Mouse (Mus musculus): ENCODE measurements around the gene Etl4. TPM values are rescaled to one million over a fixed set of nuclear protein-coding genes. Genes with fewer than 3 reads are reported as not detected.

The Etl4 gene
- polyA plus RNA-seq, 1 experiment from 2014 or later: 32.2 TPM

DNA sequence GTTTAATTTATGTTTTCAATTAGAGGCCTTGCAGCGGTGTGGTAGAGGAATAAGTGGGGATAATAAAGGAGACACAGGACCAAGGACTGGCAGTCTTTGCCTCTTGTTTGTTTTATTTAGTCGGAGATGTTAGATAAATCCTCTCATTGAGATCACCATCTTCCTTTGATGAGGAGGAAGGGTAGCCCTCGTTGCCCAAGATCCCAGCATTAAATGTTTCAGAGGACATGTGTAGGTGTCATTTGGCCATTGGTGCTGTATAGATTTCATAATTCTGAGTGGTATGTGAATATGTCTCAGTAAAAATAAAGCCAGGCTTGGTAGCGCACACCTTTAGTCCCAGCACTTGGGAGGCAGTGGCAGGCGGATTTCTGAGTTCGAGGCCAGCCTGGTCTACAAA, 508.4 kb downstream of the Etl4 start:
- H3K9me3 ChIP-seq: no peaks in the 10 kb centered on the region
- no peak for ATAC-seq (ENCODE audit: insufficient read depth, low FRiP score, low read depth)
- WGBS: 77% methylated on average over 6 of the region's 6 CpGs
- H3K27me3 ChIP-seq (replicated peaks): no peaks in the 10 kb centered on the region
- H3K4me1 ChIP-seq: no peaks in the 10 kb centered on the region
- no peak overlapping the region for H3K4me3 ChIP-seq (replicated peaks)
- no peak overlapping the region for H3K4me2 ChIP-seq
- no peak overlapping the region for H3K9ac ChIP-seq
- H3K27ac ChIP-seq: no peak overlapping the region
- H3K36me3 ChIP-seq: no peaks in the 10 kb centered on the region

DNA sequence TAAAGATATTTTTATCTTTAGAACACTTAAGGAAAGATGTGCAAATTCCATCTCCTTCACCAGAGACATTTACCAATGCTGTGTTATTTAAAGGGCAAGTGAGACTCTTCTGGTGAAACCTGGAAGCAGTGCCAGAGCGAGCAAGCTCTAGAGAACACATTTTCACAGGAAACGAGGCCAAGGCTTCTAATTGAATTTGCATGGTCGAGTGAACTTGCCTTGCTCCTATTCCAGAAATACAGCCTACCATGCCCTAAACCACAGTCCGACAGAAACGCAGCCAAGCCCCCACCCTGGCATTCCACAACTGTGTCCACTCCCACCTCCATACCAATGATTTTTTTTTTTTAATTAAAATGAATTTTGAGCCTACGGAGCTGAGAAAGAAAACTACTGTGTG, 510.4 kb downstream of the Etl4 start:
- Histone ChIP-seq H3K27me3 (replicated peaks) (no peaks in the 10 kb centered on the region), H3K4me3 (replicated peaks) (no peak overlapping the region), H3K4me2 (no peak overlapping the region), H3K9ac (no peak overlapping the region), H3K4me1 (no peaks in the 10 kb centered on the region), H3K27ac (no peak overlapping the region), H3K9me3 (no peaks in the 10 kb centered on the region), H3K36me3 (no peaks in the 10 kb centered on the region)
- no peak for ATAC-seq (ENCODE audit: insufficient read depth, low FRiP score, low read depth)
- 62% methylated on average over 6 of the region's 6 CpGs for WGBS

DNA sequence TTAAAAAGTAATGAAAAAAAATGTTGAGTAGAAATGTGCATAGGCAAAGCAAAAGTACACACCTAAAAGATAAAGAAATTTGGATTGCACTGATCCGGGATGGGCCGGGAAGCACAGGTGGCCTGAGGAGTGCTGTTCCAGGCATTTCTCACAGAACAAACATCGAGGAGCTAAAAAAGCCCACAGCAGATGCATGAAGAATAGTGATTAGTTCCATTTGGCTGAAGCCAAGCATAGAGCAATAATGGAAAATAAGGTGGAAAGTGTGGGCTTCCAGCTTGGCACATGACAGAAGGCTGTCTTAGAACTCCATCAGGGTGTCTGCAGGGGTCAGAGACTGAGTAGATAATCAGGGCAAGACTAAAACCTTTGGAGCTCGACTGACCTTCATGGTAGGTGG, 512.7 kb downstream of the Etl4 start:
- H3K9ac ChIP-seq: no peak overlapping the region
- H3K36me3 ChIP-seq: no peaks in the 10 kb centered on the region
- no peak overlapping the region for H3K27ac ChIP-seq
- H3K4me1 ChIP-seq: no peaks in the 10 kb centered on the region
- no peaks in the 10 kb centered on the region for H3K9me3 ChIP-seq
- H3K4me2 ChIP-seq: no peak overlapping the region
- no peaks in the 10 kb centered on the region for H3K27me3 ChIP-seq (replicated peaks)
- no peak for ATAC-seq (ENCODE audit: insufficient read depth, low FRiP score, low read depth)
- WGBS: 66% methylated on average over 4 of the region's 4 CpGs
- H3K4me3 ChIP-seq (replicated peaks): no peak overlapping the region

DNA sequence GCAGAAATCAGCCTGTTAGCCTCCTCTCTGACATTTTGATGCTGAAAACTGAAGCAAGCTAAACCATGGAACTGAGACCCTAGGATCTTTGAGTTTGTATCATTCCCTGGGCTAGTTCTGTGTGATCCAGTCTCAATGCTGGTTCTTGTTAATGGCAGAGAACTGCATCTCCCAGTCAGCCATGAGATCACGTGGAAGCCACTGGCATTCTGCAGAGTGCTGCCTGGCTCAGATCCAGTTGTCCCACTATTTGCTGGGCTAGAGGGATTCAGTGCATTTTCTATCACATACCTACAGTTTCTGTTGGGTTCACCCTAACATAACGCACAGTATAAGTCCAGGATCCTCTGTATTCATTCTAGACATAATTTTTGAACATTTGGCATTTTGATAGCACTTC, 524.1 kb downstream of the Etl4 start:
- WGBS: 77% methylated on average over 2 of the region's 2 CpGs
- no peak for ATAC-seq (ENCODE audit: insufficient read depth, low FRiP score, low read depth)

DNA sequence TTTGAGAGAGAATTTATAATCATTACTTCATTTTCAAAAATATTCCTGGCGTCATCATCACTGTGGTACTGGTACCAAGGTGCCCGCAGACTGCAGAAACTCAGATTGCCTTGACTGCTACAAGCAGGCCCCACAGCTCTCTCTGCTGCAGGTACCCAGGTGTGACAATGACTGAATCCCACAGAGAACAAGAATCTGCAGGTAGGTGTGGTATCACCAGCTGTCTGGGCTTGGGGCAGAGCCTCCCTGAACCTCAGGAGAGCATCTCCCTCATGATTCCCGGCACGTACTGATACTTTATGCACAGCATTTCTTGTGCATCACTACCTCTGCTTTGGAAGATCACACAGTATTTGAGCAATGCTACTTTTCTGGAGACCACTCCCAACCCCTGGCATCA, 526.0 kb downstream of the Etl4 start:
- Histone ChIP-seq H3K36me3 (no peaks in the 10 kb centered on the region), H3K4me3 (replicated peaks) (no peak overlapping the region)
- ATAC-seq (ENCODE audit: insufficient read depth, low FRiP score, low read depth): no peak

More for the DNA sequence above, 524.1 kb downstream of the Etl4 start:
- Histone ChIP-seq H3K27ac (no peak overlapping the region), H3K9ac (no peak overlapping the region), H3K27me3 (replicated peaks) (no peaks in the 10 kb centered on the region), H3K4me2 (no peak overlapping the region), H3K4me1 (no peaks in the 10 kb centered on the region), H3K36me3 (no peaks in the 10 kb centered on the region), H3K4me3 (replicated peaks) (no peak overlapping the region), H3K9me3 (no peaks in the 10 kb centered on the region)

DNA sequence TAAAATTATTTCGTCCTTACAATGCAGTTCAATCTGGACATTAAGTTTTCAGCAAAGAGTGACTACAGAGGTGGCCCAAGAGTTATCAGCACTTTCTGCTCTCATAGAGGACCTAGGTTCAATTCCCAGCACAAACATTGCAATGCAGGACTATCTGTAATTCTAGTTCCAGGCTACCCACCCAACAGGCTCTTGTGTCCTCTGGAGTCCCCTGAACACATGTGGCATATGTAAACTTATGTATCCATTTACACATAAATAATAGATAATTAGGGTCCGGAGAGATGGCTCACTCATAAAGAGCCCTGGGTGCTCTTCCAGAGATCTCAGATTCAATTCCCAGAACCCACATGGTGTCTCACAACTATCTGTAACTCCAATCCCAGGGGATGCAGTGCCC, 533.2 kb downstream of the Etl4 start:
- no peaks in the 10 kb centered on the region for H3K9me3 ChIP-seq
- ATAC-seq (ENCODE audit: insufficient read depth, low FRiP score, low read depth): no peak
- WGBS: 81% methylated on average over 2 of the region's 2 CpGs

More for the DNA sequence above, 526.0 kb downstream of the Etl4 start:
- Histone ChIP-seq H3K27ac (no peak overlapping the region), H3K9ac (no peak overlapping the region), H3K9me3 (no peaks in the 10 kb centered on the region), H3K4me2 (no peak overlapping the region), H3K27me3 (replicated peaks) (no peaks in the 10 kb centered on the region), H3K4me1 (no peaks in the 10 kb centered on the region)
- WGBS: 79% methylated on average over 4 of the region's 4 CpGs

DNA sequence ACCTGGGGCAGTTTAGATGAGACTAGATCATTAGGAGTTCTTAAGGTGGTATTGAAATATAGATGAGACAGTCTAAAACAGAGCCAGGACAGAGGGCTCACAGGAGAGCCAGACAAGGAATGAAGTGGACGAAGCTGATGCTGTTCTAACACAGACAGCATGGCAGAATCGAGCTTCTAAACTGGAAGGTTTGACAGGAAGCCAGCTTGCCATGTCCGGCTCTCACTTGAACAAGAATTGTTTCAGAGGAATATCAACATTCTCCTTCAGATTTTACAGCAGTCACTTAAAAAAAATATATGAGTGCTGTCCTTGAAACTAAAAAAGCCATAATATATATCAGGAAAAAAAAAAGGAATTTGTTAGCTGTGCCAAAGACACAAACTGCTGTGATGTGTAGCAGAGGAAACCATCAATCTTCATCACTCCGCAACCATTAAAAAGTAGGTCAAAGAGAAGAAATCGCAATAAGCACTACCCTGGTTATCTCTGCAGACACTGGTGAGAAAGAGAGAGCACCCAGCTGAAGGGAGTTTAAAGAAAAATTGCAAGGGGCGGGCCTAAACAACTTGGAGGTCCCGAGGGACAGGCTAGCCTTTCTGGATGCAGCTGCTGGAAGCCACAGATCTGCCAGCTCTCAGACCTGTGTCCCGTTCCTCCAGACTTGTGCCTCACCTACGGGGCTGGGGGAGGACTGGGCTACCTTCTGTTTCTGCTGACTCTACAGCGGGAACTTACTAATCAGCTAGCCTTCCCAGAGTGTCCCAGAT, 534.3 kb downstream of the Etl4 start:
- Histone ChIP-seq H3K4me1 (0 out of 2 replicates have a peak, but pooled peaks cover 3% of the 10 kb centered on the region), H3K36me3 (no peaks in the 10 kb centered on the region), H3K4me2 (no peak overlapping the region), H3K27ac (peak overlapping the region; percentile 73), H3K9me3 (no peaks in the 10 kb centered on the region), H3K9ac (no peak overlapping the region), H3K4me3 (replicated peaks) (no peak overlapping the region), H3K27me3 (replicated peaks) (no peaks in the 10 kb centered on the region)
- 28% methylated on average over 10 of the region's 10 CpGs for WGBS
- ATAC-seq (ENCODE audit: insufficient read depth, low FRiP score, low read depth): no peak; the same call in 1 of the 2 replicates

More for the DNA sequence above, 533.2 kb downstream of the Etl4 start:
- H3K4me2 ChIP-seq: no peak overlapping the region
- no peak overlapping the region for H3K4me3 ChIP-seq (replicated peaks)
- H3K27ac ChIP-seq: no peak overlapping the region
- 0 out of 2 replicates have a peak, but pooled peaks cover 3% of the 10 kb centered on the region for H3K4me1 ChIP-seq
- H3K9ac ChIP-seq: no peak overlapping the region
- no peaks in the 10 kb centered on the region for H3K36me3 ChIP-seq
- no peaks in the 10 kb centered on the region for H3K27me3 ChIP-seq (replicated peaks)

DNA sequence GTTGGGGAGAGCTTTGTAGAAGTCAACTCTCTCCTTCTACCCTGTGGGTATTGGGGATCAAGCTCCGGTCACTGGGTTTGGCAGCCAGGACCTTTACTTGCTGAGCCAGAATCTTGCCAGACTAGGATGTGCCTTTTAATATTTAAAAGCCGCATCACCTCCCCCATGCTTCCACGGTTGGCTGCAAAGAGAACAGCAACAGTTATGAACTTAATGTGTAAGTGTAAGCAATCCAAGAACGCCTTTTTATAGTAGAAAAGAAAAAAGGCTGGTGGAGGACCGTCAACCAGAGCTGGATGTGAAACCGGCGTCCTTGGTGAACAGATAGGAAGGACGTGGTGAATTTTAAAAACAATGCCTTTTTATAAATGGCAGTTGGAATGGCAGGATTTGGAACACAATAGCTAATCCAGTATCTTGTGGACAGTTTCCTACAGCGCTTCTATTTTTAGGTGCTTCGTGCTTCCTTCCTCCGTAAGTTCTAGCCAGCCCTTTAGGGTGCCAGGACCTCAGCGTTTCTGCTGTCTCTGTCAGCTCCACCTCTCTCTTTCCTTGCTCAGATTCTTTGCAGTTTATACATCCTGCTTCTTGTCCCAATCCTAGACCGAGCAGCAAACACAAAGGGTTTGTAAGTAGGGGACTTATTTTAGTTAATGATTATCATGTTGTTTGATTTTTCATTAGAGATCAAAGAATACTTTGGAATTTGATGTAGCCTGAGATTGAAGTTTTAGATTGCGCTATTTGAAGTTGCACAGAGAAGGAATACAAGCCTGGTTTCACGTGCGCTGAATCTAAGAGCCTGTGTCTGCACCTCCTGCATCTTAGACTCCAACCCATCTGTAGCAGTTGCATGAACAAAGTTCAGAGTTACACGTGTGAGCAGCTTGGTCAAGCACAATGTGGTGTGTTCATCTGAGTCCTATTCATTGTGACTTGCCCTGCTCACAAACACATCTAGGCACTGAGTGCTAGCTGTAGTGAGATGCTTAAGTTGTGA, 535.9 kb downstream of the Etl4 start:
- no peak overlapping the region for H3K9ac ChIP-seq

DNA sequence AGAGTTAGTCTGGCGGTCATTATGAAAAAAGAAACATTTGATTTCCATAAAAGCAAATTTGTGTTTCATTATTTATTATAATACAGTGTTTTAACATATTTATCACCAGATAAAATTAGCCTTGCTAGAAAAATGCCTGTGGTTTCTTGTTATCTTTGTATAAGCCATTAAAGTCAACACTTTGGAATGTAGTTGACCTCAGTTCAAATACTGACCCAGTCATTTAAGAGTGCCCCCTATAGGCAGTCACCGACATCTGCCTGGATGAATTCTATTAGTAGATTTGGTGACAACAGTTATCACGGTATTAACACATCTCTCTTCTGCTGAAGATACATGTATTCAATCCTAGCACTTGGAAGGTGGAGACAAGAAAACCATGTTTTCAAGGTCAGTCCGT, 536.6 kb downstream of the Etl4 start:
- Histone ChIP-seq H3K9me3 (no peaks in the 10 kb centered on the region), H3K4me1 (0 out of 2 replicates have a peak, but pooled peaks cover 3% of the 10 kb centered on the region), H3K4me2 (no peak overlapping the region), H3K27me3 (replicated peaks) (no peaks in the 10 kb centered on the region), H3K27ac (no peak overlapping the region), H3K4me3 (replicated peaks) (no peak overlapping the region), H3K36me3 (no peaks in the 10 kb centered on the region), H3K9ac (no peak overlapping the region)
- ATAC-seq (ENCODE audit: insufficient read depth, low FRiP score, low read depth): no peak
- WGBS: 64% methylated on average over 4 of the region's 4 CpGs

More for the DNA sequence above, 535.9 kb downstream of the Etl4 start:
- H3K27ac ChIP-seq: peak overlapping the region; percentile 40; the same call in 1 of the 2 replicates
- 0 out of 2 replicates have a peak, but pooled peaks cover 3% of the 10 kb centered on the region for H3K4me1 ChIP-seq
- peak overlapping the region; percentile 11 for H3K4me2 ChIP-seq
- WGBS: 45% methylated on average over 17 of the region's 17 CpGs
- no peak overlapping the region for H3K4me3 ChIP-seq (replicated peaks)
- ATAC-seq (ENCODE audit: insufficient read depth, low FRiP score, low read depth): peak; percentile 79
- H3K9me3 ChIP-seq: no peaks in the 10 kb centered on the region
- no peaks in the 10 kb centered on the region for H3K27me3 ChIP-seq (replicated peaks)
- no peaks in the 10 kb centered on the region for H3K36me3 ChIP-seq

DNA sequence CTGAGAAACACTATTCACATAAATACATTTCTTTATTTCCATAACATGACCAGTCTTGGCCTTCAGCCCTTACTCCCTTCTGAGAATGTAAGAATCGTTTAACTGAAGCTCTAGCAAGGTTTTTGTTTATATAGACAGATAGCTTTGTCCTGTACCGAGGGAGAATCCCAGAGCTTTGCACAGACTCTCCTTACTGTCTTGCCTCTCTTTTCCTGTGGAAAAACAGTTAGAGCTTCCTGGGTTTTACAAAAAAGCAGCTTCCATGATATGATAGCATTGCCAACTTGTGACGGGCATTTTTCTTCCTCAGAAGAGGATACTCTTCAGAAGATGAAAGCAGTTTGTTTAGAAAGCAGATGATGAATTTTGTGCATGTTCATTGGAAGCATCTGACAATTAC, 541.4 kb downstream of the Etl4 start:
- Histone ChIP-seq H3K27me3 (replicated peaks) (no peaks in the 10 kb centered on the region), H3K4me1 (no peaks in the 10 kb centered on the region), H3K27ac (peak overlapping the region; percentile 59; the same call in 1 of the 2 replicates), H3K4me3 (replicated peaks) (no peak overlapping the region), H3K36me3 (no peaks in the 10 kb centered on the region), H3K9me3 (no peaks in the 10 kb centered on the region), H3K9ac (no peak overlapping the region), H3K4me2 (no peak overlapping the region)
- ATAC-seq (ENCODE audit: insufficient read depth, low FRiP score, low read depth): no peak
- WGBS: 30% methylated on average over 3 of the region's 3 CpGs

DNA sequence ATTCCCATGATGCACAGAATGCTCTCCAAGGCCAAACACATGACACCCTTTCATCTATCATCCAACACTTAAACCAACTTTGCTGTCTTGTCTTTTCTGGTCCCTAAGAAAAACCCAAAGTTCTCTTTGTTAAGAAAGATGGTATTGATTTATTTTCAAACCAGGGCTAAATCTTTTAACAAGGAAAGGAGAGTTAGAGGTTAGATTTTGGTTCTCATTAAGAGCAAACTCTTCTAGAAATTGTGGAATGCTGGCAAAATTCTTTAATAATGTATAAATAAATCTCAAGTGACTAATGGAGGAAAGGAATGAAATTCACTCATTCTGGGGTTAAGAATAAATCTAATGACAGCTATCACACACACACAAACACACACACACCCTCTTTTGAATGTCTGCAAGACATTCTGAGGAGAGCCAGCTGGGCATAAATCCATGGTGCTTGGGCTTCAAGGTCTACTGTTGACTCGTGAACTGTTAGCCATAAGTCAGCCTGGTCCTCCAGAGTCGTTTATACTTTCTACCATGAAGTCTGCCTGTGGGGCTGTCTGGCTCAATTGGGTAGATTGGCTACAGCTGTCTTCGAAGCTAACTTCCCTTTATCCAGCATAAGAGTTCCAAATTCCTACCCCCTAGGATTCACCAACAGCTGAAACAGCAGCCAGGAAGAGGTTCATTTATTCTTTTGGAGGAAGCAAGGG, 544.1 kb downstream of the Etl4 start:
- Histone ChIP-seq H3K4me3 (replicated peaks) (no peak overlapping the region), H3K27ac (peak overlapping the region; percentile 40; the same call in 1 of the 2 replicates), H3K9me3 (no peaks in the 10 kb centered on the region), H3K9ac (no peak overlapping the region), H3K36me3 (no peaks in the 10 kb centered on the region), H3K4me1 (no peaks in the 10 kb centered on the region), H3K27me3 (replicated peaks) (no peaks in the 10 kb centered on the region), H3K4me2 (no peak overlapping the region)
- WGBS: 28% methylated on average over 3 of the region's 3 CpGs
- ATAC-seq (ENCODE audit: insufficient read depth, low FRiP score, low read depth): no peak; the same call in 1 of the 2 replicates
